Mouse (Mus musculus) testis, adult 2 months (tissue): Measurements from ENCODE around the gene Rnf114. TPM values are rescaled to one million over a fixed set of nuclear protein-coding genes. Genes with fewer than 3 reads are reported as not detected.
A peak's percentile ranks its signal among the peaks of the same experiment; 100 is the strongest.

Source experiments
- H3K27ac ChIP-seq: fragments of 200-500 bp; 2 replicates; pipeline ENCODE4 v1.5.1; 2012; ENCODE audit warnings: low read depth, low read length; ENCODE audit not compliant: control insufficient read depth, insufficient read depth
- H3K27me3 ChIP-seq: fragments of 200-500 bp; 2 replicates; pipeline ENCODE4 v1.6.1; 2012; ENCODE audit warnings: mild to moderate bottlenecking, low read length, moderate library complexity; ENCODE audit not compliant: control insufficient read depth, insufficient read depth
- H3K36me3 ChIP-seq: fragments of 200-500 bp; 2 replicates; pipeline ENCODE4 v1.6.1; 2012; ENCODE audit warnings: mild to moderate bottlenecking, low read length; ENCODE audit not compliant: control insufficient read depth, insufficient read depth
- H3K4me1 ChIP-seq: fragments of 200-500 bp; 2 replicates; pipeline ENCODE4 v1.6.1; 2012; ENCODE audit warnings: low read length; ENCODE audit not compliant: control insufficient read depth, insufficient read depth
- H3K4me3 ChIP-seq: fragments of 200-500 bp; 2 replicates; pipeline ENCODE4 v1.5.1; 2012; ENCODE audit warnings: low read depth, mild to moderate bottlenecking, low read length, moderate library complexity, mixed read lengths; ENCODE audit not compliant: control insufficient read depth
- CTCF ChIP-seq: fragments of 200-500 bp; IDR thresholded peaks from 2 replicates; pipeline ENCODE4 v1.5.1; 2012; ENCODE audit warnings: low read depth, mild to moderate bottlenecking, inconsistent platforms, low read length, moderate library complexity; ENCODE audit not compliant: control insufficient read depth, insufficient read depth, insufficient replicate concordance
- POLR2A ChIP-seq: fragments of 200-500 bp; IDR thresholded peaks from 2 replicates; pipeline ENCODE4 v1.6.1; 2012; ENCODE audit warnings: low read depth, mild to moderate bottlenecking, inconsistent platforms, low read length, moderate library complexity; ENCODE audit not compliant: control insufficient read depth
- polyA plus RNA-seq: library from polyadenylated mRNA; depleted of rRNA; stranded (reverse); fragments of >200 nt; gene quantifications from 2 replicates; pipeline ENCODE4 v1.2.3, GENCODE M21; 2012

Rnf114 gene
- polyA plus RNA-seq, 1 experiment, result 69.1 TPM

DNA sequence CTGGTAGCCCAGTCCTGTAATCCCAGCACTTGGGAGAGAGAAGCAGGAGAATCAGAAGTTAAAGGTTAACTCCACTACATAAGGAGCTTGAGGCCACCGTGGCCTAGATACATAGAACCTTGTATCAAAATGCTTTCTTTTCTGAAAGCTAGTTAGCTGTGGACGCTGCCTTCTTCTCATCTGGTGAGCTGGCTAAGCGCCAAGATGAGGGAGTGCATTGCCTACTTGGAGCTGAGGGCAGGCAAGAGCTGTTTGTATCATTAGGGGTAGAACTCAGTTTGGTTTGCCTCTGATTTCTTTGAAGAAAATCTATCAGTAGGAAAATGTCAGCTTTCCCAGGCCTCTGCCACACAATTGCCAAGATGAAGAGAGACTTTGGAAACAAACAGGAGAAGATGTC lies 38.6 kb upstream of the Rnf114 start:
- TF ChIP-seq CTCF (no peak), POLR2A (no peak)
- Histone ChIP-seq H3K36me3 (peaks cover 5% of the 10 kb centered on the region), H3K4me3 (no peak overlapping the region), H3K27me3 (no peaks in the 10 kb centered on the region), H3K27ac (no peak overlapping the region), H3K4me1 (no peaks in the 10 kb centered on the region)

DNA sequence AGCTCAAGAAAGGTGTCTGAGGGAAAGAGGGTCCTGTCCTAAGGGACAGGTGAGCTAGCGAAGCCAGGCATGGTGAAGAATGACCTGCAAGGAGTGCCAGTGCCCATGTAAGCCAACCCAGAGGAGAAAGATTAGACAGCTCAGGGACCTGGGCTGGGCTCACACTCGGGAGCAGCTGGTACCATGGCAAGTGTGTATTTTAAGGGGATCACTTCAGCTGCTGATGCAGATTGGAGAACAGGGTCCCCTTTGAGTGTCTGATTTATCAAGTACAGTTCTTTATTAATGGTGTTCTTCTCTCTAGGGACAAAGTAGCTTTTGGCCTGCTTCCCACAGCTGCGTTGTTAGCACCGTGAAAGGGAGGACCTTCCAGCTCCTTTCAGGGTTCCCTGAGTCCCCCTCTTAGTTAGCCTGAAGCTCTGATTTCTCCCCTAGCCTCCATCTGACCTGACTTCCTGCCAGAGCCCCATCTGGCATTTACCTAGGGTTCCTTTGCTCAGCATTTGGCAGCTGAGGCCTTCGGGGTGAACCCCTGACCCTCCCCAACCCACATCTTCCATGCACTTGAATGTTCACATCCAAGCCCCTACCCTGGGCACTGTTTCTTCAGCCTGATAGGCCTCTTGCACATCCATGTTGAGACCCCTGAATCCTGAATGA lies 36.0 kb upstream of the Rnf114 start:
- Histone ChIP-seq H3K4me3 (no peak overlapping the region), H3K4me1 (no peaks in the 10 kb centered on the region), H3K27ac (no peak overlapping the region), H3K27me3 (no peaks in the 10 kb centered on the region), H3K36me3 (peaks cover 3% of the 10 kb centered on the region)
- TF ChIP-seq POLR2A, result no peak

DNA sequence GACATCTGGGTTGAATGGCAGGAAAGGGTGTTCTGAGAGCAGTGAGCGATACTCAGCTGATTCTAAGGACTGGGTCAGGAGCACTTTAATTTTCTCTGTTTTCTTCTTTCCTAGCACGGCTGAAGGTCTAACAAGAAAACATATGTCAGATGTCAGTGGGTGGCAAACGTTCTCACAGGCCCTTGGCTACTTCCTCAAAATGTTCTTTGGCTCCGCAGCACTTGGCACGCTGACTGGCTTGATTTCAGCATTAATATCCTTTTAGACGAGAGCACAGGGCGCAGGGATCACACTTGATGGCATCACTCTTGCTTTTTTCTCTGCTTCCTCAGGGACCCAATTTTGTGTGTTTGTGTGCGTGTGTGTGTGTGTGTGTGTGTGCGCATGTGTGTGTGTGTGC lies 35.2 kb upstream of the Rnf114 start:
- Histone ChIP-seq H3K27me3 (no peaks in the 10 kb centered on the region), H3K4me1 (no peaks in the 10 kb centered on the region), H3K4me3 (no peak overlapping the region), H3K27ac (no peak overlapping the region), H3K36me3 (peaks cover 3% of the 10 kb centered on the region)
- TF ChIP-seq POLR2A (no peak), CTCF (no peak)

DNA sequence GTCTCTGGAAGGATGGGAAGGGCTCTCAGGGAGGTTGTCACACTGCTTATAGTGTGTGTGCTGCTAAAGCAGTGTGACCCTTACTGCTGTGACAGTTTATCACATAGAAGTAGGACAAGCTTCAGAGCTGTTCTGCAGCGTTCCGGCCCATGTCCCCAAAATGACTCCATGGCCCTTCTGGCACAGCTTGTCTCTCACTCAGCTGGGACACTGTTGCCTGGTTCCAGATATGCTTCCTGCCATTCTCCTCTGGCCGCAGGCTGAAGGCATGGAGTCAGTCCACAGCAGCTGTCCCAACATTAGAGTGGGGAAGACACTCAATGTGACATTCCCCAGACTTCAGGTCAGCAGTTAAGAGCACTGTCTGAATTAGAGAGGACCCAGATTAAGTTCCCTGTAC lies 33.9 kb upstream of the Rnf114 start:
- H3K4me3 ChIP-seq, result no peak overlapping the region
- H3K27me3 ChIP-seq, result no peaks in the 10 kb centered on the region
- no peaks in the 10 kb centered on the region for H3K4me1 ChIP-seq
- TF ChIP-seq CTCF (no peak), POLR2A (no peak)
- H3K27ac ChIP-seq, result no peak overlapping the region
- peaks cover 3% of the 10 kb centered on the region for H3K36me3 ChIP-seq

DNA sequence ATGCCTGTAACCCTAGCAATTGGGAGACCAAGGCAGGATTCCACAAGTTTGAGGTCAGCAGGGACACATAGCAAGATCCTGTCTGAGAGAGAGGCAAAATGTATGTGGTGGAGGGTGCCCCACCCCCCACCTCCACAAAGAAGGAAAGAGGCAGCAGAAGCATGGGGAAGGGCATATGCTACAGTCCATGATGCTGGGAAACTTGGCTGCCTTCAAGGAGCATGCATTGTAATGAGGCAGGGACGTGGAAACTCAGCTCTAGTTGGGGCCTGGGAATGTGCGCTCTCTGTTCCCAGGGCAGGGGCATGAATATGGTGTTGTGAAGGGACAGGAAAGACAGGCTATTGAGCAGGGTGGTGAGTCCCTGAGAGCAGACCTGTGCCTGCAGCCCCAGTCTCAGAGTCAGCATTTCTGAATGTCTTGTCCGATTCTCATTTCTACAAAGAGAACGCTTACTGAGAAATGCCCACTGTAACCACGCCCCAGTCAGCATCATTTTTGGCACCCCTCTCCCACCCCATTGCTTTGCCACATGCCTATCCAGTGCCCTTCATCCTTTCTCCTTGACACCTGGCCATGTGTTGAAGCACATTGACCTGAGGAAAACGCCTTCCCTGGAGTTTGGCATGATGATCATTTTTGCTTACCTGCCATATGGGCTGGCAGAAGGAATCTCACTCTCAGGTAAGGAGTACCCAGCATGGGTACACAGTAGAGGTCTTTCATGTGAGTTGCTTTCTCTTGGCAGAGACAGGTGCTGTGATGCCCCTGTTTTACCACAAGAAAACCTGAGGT lies 33.2 kb upstream of the Rnf114 start:
- Histone ChIP-seq H3K4me3 (no peak overlapping the region), H3K4me1 (no peaks in the 10 kb centered on the region), H3K27ac (no peak overlapping the region), H3K36me3 (peaks cover 3% of the 10 kb centered on the region), H3K27me3 (no peaks in the 10 kb centered on the region)
- no peak for TF ChIP-seq POLR2A

DNA sequence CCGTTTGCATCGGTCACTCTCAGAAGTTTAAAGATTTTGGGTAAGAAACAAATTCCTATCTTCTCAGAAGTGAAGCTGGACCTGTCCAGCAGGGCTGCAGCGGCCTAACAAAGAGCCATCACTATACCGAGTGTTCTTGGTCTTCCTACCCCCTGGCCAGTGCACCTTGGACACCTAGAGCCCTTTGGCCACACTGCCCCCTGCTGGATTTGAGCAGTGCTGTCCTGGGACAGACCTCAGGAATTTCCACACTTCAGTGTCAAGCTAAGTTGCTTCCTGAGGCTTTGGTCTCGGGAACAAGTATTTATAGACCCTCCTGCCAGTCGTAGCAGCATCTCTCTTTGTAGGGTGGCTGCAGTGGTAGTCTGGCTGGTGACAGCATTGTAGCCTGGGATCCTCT lies 29.5 kb upstream of the Rnf114 start:
- TF ChIP-seq CTCF (peak; percentile 76; the same call in 1 of the 2 replicates), POLR2A (no peak)
- Histone ChIP-seq H3K36me3 (no peaks in the 10 kb centered on the region; the same call in 1 of the 2 replicates), H3K4me3 (no peak overlapping the region), H3K27me3 (no peaks in the 10 kb centered on the region), H3K27ac (no peak overlapping the region), H3K4me1 (no peaks in the 10 kb centered on the region)

DNA sequence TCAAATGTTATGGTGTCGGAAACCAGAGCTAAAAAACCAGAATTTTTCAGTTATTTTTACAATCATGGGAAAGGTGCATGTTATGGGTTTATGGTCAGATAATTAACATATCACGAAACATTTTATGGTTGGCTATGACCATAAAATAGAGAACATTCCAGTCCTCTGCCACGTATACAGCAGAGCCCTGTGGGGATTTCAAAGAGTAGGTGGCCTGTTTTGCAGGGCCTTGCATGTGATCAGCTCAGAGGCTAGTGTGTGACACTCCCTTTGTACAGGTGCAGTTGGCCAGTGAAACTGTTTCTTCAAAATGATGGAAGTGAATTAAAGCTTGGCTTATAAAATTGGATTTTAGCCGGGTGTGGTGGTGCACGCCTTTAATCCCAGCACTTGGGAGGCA lies 28.6 kb upstream of the Rnf114 start:
- H3K4me3 ChIP-seq, result no peak overlapping the region
- no peak overlapping the region for H3K27ac ChIP-seq
- H3K4me1 ChIP-seq, result no peaks in the 10 kb centered on the region
- no peaks in the 10 kb centered on the region for H3K27me3 ChIP-seq
- H3K36me3 ChIP-seq, result no peaks in the 10 kb centered on the region; the same call in 1 of the 2 replicates
- TF ChIP-seq POLR2A, result no peak
- TF ChIP-seq CTCF, result no peak
